Comparison of ENCODE assay signal across 23 mouse cellular contexts in the genomic region with DNA sequence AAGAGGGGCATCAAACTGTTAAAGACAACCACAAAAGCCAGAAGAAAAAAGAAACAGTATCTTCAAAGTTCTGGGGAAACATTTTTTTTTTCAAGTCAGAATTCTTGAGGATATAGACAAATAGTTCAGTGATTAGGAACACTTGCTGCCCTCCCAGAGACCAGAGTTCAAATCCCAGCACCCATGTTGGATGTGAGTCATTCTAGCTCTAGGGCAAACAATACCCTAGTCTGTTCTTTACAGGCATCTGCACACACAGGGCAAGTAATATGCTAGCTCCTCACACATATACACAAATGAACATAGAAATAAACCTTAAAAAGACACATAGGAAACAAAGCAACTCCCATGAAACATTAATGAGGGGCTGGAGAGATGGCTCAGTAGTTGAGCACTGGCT.
"Had no signal": no experiment of that assay in that cellular context is flagged by ENCODE, and none has a peak within 500 bp of the region (broad histone marks: within the 10 kb centered on the region; RNA-seq: fewer than 3 reads in every experiment).

No protein-coding gene starts in this region.

- H3K4me3 ChIP-seq: embryonic facial prominence, embryonic 10.5 days; embryonic facial prominence, embryonic 12.5 days; embryonic facial prominence, embryonic 13.5 days; embryonic facial prominence, embryonic 15.5 days; erythroblast, embryonic 14.5 days; forebrain, embryonic 10.5 days; forebrain, embryonic 12.5 days; forebrain, embryonic 13.5 days; forebrain, embryonic 15.5 days; gastrocnemius, adult 2 months; heart, adult 2 months; heart, embryonic 10.5 days had no signal

- H3K27ac ChIP-seq: embryonic facial prominence, embryonic 10.5 days; embryonic facial prominence, embryonic 12.5 days; embryonic facial prominence, embryonic 13.5 days; embryonic facial prominence, embryonic 15.5 days; forebrain, embryonic 10.5 days; forebrain, embryonic 12.5 days; forebrain, embryonic 13.5 days; forebrain, embryonic 15.5 days; gastrocnemius, adult 2 months; heart, adult 2 months; heart, embryonic 10.5 days had no signal

- H3K4me1 ChIP-seq: forebrain, embryonic 10.5 days; forebrain, embryonic 12.5 days; forebrain, embryonic 13.5 days; forebrain, embryonic 15.5 days; heart, embryonic 10.5 days had no signal

- H3K27me3 ChIP-seq: embryonic facial prominence, embryonic 12.5 days; embryonic facial prominence, embryonic 13.5 days; embryonic facial prominence, embryonic 15.5 days; forebrain, embryonic 12.5 days; forebrain, embryonic 13.5 days; forebrain, embryonic 15.5 days had no signal

- ATAC-seq: forebrain, embryonic 13.5 days; forebrain, embryonic 14.5 days; forebrain, embryonic 15.5 days; forebrain, postnatal 0 days had no signal

- H3K4me2 ChIP-seq: embryonic facial prominence, embryonic 12.5 days; embryonic facial prominence, embryonic 13.5 days; embryonic facial prominence, embryonic 15.5 days; forebrain, embryonic 12.5 days; forebrain, embryonic 13.5 days; forebrain, embryonic 15.5 days; heart, embryonic 11.5 days had no signal

- H3K9me3 ChIP-seq: embryonic facial prominence, embryonic 10.5 days; embryonic facial prominence, embryonic 12.5 days; embryonic facial prominence, embryonic 13.5 days; embryonic facial prominence, embryonic 15.5 days; forebrain, embryonic 10.5 days; forebrain, embryonic 12.5 days; forebrain, embryonic 13.5 days; forebrain, embryonic 15.5 days; heart, embryonic 10.5 days had no signal

- H3K9ac ChIP-seq: embryonic facial prominence, embryonic 12.5 days; embryonic facial prominence, embryonic 13.5 days; embryonic facial prominence, embryonic 15.5 days; forebrain, embryonic 12.5 days; forebrain, embryonic 13.5 days; forebrain, embryonic 15.5 days; forebrain, postnatal 0 days had no signal

- DNase-seq: cerebellum, adult 9-10 months; cerebellum, adult 9-11 months; embryo, embryonic 11 days; forebrain, postnatal 0 days; gastrocnemius, adult 2 months; gastrocnemius, postnatal 10 days; gastrocnemius, postnatal 14 days; gastrocnemius, postnatal 25 days; gastrocnemius, postnatal 36 days; heart, adult 18-20 months; heart, adult 2 months had no signal

- H3K36me3 ChIP-seq: embryonic facial prominence, embryonic 10.5 days; embryonic facial prominence, embryonic 12.5 days; embryonic facial prominence, embryonic 13.5 days; embryonic facial prominence, embryonic 15.5 days; forebrain, embryonic 10.5 days; forebrain, embryonic 12.5 days; forebrain, embryonic 15.5 days; heart, embryonic 10.5 days had no signal
